In genomic region chr6:50504711-50505110, GRCm38 (mm10) we compare ENCODE assay signal across 26 mouse cellular contexts. TPM values are rescaled to one million over a fixed set of nuclear protein-coding genes. Genes with fewer than 3 reads are reported as not detected.
DNase-seq lines count a peak whose midpoint lies in the region; ATAC-seq and TF ChIP-seq lines count a peak whose summit lies in the region.
"Had no signal": no experiment of that assay in that cellular context is flagged by ENCODE, and none has a peak within 500 bp of the region (broad histone marks: within the 10 kb centered on the region; RNA-seq: fewer than 3 reads in every experiment).

No protein-coding gene starts in this region.

- TF ChIP-seq POLR2A in MEL (IDR thresholded peaks at IDR 0.05; ENCODE audit: control insufficient read depth in 1 of 2, insufficient read depth in 1 of 2, low read depth in 1 of 2, low read length in 2 of 2, poor library complexity in 1 of 2) = no peak

- no peak overlapping the region for H3K4me3 ChIP-seq in MEL (ENCODE audit: control insufficient read depth in 1 of 2, insufficient read depth in 1 of 2, low read depth in 2 of 2, low read length in 2 of 2)
- peak overlapping the region; percentile 32 for H3K4me3 ChIP-seq in liver, embryonic 12.5 days
- no peak overlapping the region for H3K4me3 ChIP-seq in liver, postnatal 0 days (ENCODE audit: low read depth, low read length)
- H3K4me3 ChIP-seq: hindbrain, embryonic 10.5 days; hindbrain, embryonic 15.5 days; limb, embryonic 13.5 days; myocyte; neural tube, embryonic 13.5 days had no signal

- peaks cover 0 to 2% of the 10 kb centered on the region in 2 experiments; a peak in 1 of 4 replicates for H3K27me3 ChIP-seq in MEL (ENCODE audit: control insufficient read depth in 1 of 2, insufficient read depth in 2 of 2, low read length in 2 of 2)
- H3K27me3 ChIP-seq in liver, embryonic 12.5 days (replicated peaks) = no peaks in the 10 kb centered on the region
- no peaks in the 10 kb centered on the region for H3K27me3 ChIP-seq in liver, postnatal 0 days (ENCODE audit: insufficient read depth, low read length)
- H3K27me3 ChIP-seq: hindbrain, embryonic 15.5 days; limb, embryonic 13.5 days; neural tube, embryonic 13.5 days had no signal

- no peak; a peak in 3 of 4 replicates for TF ChIP-seq EP300 in MEL (IDR thresholded peaks at IDR 0.05; ENCODE audit: low read depth in 1 of 2, low read length in 2 of 2)
- TF ChIP-seq EP300 in liver, postnatal 0 days (IDR thresholded peaks at IDR 0.05; ENCODE audit: low read depth) = peak; percentile 63

- H3K9me3 ChIP-seq in MEL (replicated peaks; ENCODE audit: insufficient read depth, low read length) = no peaks in the 10 kb centered on the region
- H3K9me3 ChIP-seq in liver, embryonic 12.5 days (replicated peaks) = no peaks in the 10 kb centered on the region
- H3K9me3 ChIP-seq in liver, postnatal 0 days (ENCODE audit: low read length) = no peaks in the 10 kb centered on the region
- H3K9me3 ChIP-seq: hindbrain, embryonic 10.5 days; hindbrain, embryonic 15.5 days; limb, embryonic 13.5 days; neural tube, embryonic 13.5 days had no signal

- peaks cover 0 to 3% of the 10 kb centered on the region in 2 experiments; a peak in 1 of 4 replicates for H3K4me1 ChIP-seq in MEL (ENCODE audit: control insufficient read depth in 1 of 2, insufficient read depth in 2 of 2, low read length in 2 of 2)
- peaks cover 22% of the 10 kb centered on the region for H3K4me1 ChIP-seq in liver, embryonic 12.5 days
- H3K4me1 ChIP-seq in liver, postnatal 0 days (ENCODE audit: insufficient read depth) = no peaks in the 10 kb centered on the region
- H3K4me1 ChIP-seq: hindbrain, embryonic 10.5 days; neural tube, embryonic 13.5 days had no signal

- 23% methylated on average over 5 of the region's 5 CpGs for WGBS in liver, embryonic 12.5 days (ENCODE audit: insufficient replicate concordance)
- WGBS in liver, postnatal 0 days (ENCODE audit: insufficient replicate concordance) = 59% methylated on average over 5 of the region's 5 CpGs

- no peak overlapping the region for H3K27ac ChIP-seq in MEL (ENCODE audit: control insufficient read depth, low read depth, low read length)
- peak overlapping the region; percentile 60 for H3K27ac ChIP-seq in liver, embryonic 12.5 days
- no peak overlapping the region for H3K27ac ChIP-seq in liver, postnatal 0 days (ENCODE audit: low read depth)
- H3K27ac ChIP-seq: hindbrain, embryonic 10.5 days; hindbrain, embryonic 15.5 days; neural tube, embryonic 13.5 days had no signal

- no peak for TF ChIP-seq CTCF in MEL (IDR thresholded peaks at IDR 0.05 in 2 of 3, conservative IDR thresholded peaks at IDR 0.05 in 1 of 3; ENCODE audit: control insufficient read depth in 1 of 3, insufficient read depth in 1 of 3, low read depth in 2 of 3, low read length in 3 of 3, poor library complexity in 1 of 3, severe bottlenecking in 1 of 3)
- TF ChIP-seq CTCF in liver, postnatal 0 days (IDR thresholded peaks at IDR 0.05; ENCODE audit: low read depth) = no peak

- peaks cover 0 to 9% of the 10 kb centered on the region in 2 experiments; a peak in 2 of 4 replicates for H3K36me3 ChIP-seq in MEL (ENCODE audit: control insufficient read depth in 1 of 2, insufficient read depth in 2 of 2, low read length in 2 of 2)
- H3K36me3 ChIP-seq in liver, embryonic 12.5 days = no peaks in the 10 kb centered on the region
- H3K36me3 ChIP-seq in liver, postnatal 0 days (replicated peaks; ENCODE audit: insufficient read depth, low read length) = no peaks in the 10 kb centered on the region
- H3K36me3 ChIP-seq: hindbrain, embryonic 10.5 days; hindbrain, embryonic 15.5 days; limb, embryonic 13.5 days; neural tube, embryonic 13.5 days had no signal

- no peaks in the 10 kb centered on the region for H3K79me2 ChIP-seq in MEL (ENCODE audit: control insufficient read depth, insufficient read depth, low read length, poor library complexity)

- peak overlapping the region; percentile 61 for H3K4me2 ChIP-seq in liver, embryonic 12.5 days
- H3K4me2 ChIP-seq in liver, postnatal 0 days (ENCODE audit: low read depth, low read length) = 0 out of 2 replicates have a peak overlapping the region, but pooled peaks have one; percentile 22
- H3K4me2 ChIP-seq: hindbrain, embryonic 15.5 days; midbrain, embryonic 11.5 days; neural tube, embryonic 13.5 days had no signal

- TF ChIP-seq RAD21 in MEL (IDR thresholded peaks at IDR 0.05; ENCODE audit: low read depth, low read length) = no peak

- peak; percentile 28 for DNase-seq in heart, adult 11 months
- no peak for DNase-seq in heart, adult 18-20 months
- DNase-seq in MEL (ENCODE audit: low read depth, low spot score) = peak; percentile 22
- DNase-seq in liver, postnatal 0 days = no peak
- no peak for DNase-seq in left cerebral cortex, adult 9 months (ENCODE audit: low spot score in 2 of 2)
- DNase-seq in urinary bladder, adult 18-20 months (ENCODE audit: low spot score in 2 of 2) = no peak
- DNase-seq in ovary, postnatal 36 days (ENCODE audit: low spot score) = no peak
- DNase-seq: adrenal gland, postnatal 25 days; cerebellum, adult 2 months; cerebellum, postnatal 14 days; heart, postnatal 14 days; kidney, adult 9 months; kidney, postnatal 10 days; layer of hippocampus, postnatal 36 days; lung, adult 2 months; lung, postnatal 14 days; thymus, postnatal 25 days had no signal

- no peak overlapping the region for H3K9ac ChIP-seq in MEL (ENCODE audit: control insufficient read depth, low read depth, low read length, poor library complexity, severe bottlenecking)
- H3K9ac ChIP-seq in liver, embryonic 12.5 days = no peak overlapping the region
- no peak overlapping the region for H3K9ac ChIP-seq in liver, postnatal 0 days (replicated peaks)
- H3K9ac ChIP-seq: hindbrain, embryonic 15.5 days; limb, embryonic 13.5 days; neural tube, embryonic 13.5 days had no signal

- peak; percentile 88 for ATAC-seq in liver, embryonic 12.5 days
- ATAC-seq in liver, postnatal 0 days = 0 out of 2 replicates have a peak, but pooled peaks have one; percentile 43
- ATAC-seq: forebrain, embryonic 16.5 days; intestine, embryonic 16.5 days had no signal

TF ChIP-seq in MEL, 35 proteins besides CTCF, POLR2A, EP300 and RAD21:
- TF ChIP-seq CHD1 (IDR thresholded peaks at IDR 0.05; ENCODE audit: low read depth, low read length) (no peak), ZKSCAN1 (IDR thresholded peaks at IDR 0.05; ENCODE audit: low read depth, low read length) (no peak), POLR2AphosphoS2 (IDR thresholded peaks at IDR 0.05; ENCODE audit: low read length) (no peak), MEF2A (IDR thresholded peaks at IDR 0.05; ENCODE audit: extremely low read depth, insufficient replicate concordance, low read depth, low read length, poor library complexity, severe bottlenecking) (no peak), BHLHE40 (IDR thresholded peaks at IDR 0.05; ENCODE audit: borderline replicate concordance, low read depth, low read length) (no peak), GATA1 (IDR thresholded peaks at IDR 0.05; ENCODE audit: low read depth, low read length) (no peak), SMC3 (IDR thresholded peaks at IDR 0.05; ENCODE audit: low read depth, low read length) (no peak), MYC (IDR thresholded peaks at IDR 0.05; ENCODE audit: low read depth, low read length) (no peak), ZC3H11A (IDR thresholded peaks at IDR 0.05; ENCODE audit: low read depth, low read length) (no peak), ZMIZ1 (IDR thresholded peaks at IDR 0.05; ENCODE audit: low read depth, low read length) (no peak), MYB (IDR thresholded peaks at IDR 0.05; ENCODE audit: low read depth, low read length) (no peak), ELF1 (IDR thresholded peaks at IDR 0.05; ENCODE audit: low read depth, low read length) (no peak)

RNA-seq across cellular contexts. Expression of gene Osbpl3, which starts 48.7 kb away (rescaled TPM):
- 10 to 100 TPM; 23.9 to 25.5 TPM for total RNA-seq in heart, adult 18-20 months (2021)
- 4.3 and 5.6 TPM in 2 replicates for total RNA-seq in MEL (2012; rRNA removed)
- polyA plus RNA-seq in MEL (2012; ENCODE audit: insufficient read depth in 1 of 2, insufficient read length in 2 of 2, low read depth in 1 of 2, low replicate concordance in 2 of 2, missing spikeins in 1 of 2) = 1 to 10 TPM in 1 of 2 experiments, not detected in 1; 4.9 TPM
- 1.4 and 2.6 TPM in 2 replicates for polyA plus RNA-seq in liver, embryonic 12.5 days (2016; fragmentation: Nextera tagmentation; extraction: Ambion mirVana)
- 0.73 and 0.96 TPM in 2 replicates for polyA plus RNA-seq in liver, postnatal 0 days (2015; fragmentation: Nextera tagmentation; extraction: Ambion mirVana)

Comparison
In these comparisons a context has a peak if more than half of its experiments do, and no peak if none do; other contexts are left out.
1. DNase-seq: peak in heart, adult 11 months (single experiment) and MEL (single experiment); none in heart, adult 18-20 months (0 of 2), liver, postnatal 0 days (single experiment), left cerebral cortex, adult 9 months (0 of 2), urinary bladder, adult 18-20 months (0 of 2) and ovary, postnatal 36 days (single experiment).